Mouse (Mus musculus): ENCODE measurements around the gene Ctsz.

- no peak for TF ChIP-seq FOSL1 (IDR thresholded peaks at IDR 0.05; ENCODE audit: insufficient read depth, low read length, poor library complexity, severe bottlenecking)
- no peak for TF ChIP-seq CTCF (IDR thresholded peaks at IDR 0.05; ENCODE audit: control insufficient read depth, insufficient read depth, insufficient read length)
- TF ChIP-seq MYOD1 (IDR thresholded peaks at IDR 0.05; ENCODE audit: control insufficient read depth, insufficient read length, low read depth), result no peak
- no peak for TF ChIP-seq USF1 (IDR thresholded peaks at IDR 0.05; ENCODE audit: low read depth)
- no peak for TF ChIP-seq MAX (IDR thresholded peaks at IDR 0.05)
- TF ChIP-seq MYOG (IDR thresholded peaks at IDR 0.05; ENCODE audit: control insufficient read depth, extremely low read depth, insufficient read length), result no peak
- no peak for TF ChIP-seq CEBPB (IDR thresholded peaks at IDR 0.05; ENCODE audit: low read depth)
Observed at GRCm38 (mm10) chr2:174392554-174392953, 46.3 kb downstream of the Ctsz start.

All from C2C12 (cell line).